In the genomic region with DNA sequence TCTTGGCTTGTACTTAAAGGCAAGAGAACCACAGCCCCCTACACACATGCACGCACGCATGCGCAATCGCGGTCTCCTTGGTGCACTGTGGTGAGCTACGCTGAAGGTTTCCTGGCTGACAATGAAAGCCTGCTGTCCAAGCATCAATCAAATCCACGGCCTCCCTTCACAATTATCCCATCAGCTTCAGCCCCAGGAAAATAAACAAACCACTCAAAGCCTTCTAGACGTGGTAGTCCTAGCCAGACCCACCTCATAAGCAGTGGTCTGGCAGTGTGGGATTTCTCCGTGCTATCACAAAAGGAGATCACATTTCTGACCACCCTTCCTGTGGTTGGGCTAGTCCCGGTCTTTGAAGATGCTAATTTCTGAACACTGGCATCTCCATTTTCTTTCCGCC, we compare ENCODE assay signal across 13 mouse cellular contexts.
DNase-seq lines count a peak whose midpoint lies in the region; ATAC-seq and TF ChIP-seq lines count a peak whose summit lies in the region.
"Had no signal": no experiment of that assay in that cellular context is flagged by ENCODE, and none has a peak within 500 bp of the region (broad histone marks: within the 10 kb centered on the region; RNA-seq: fewer than 3 reads in every experiment).

No protein-coding gene starts in this region.

- peaks cover 23% of the 10 kb centered on the region for H3K4me1 ChIP-seq in lung, embryonic 15.5 days
- H3K4me1 ChIP-seq in lung, adult 2 months (ENCODE audit: control insufficient read depth, insufficient read depth, low read length), result peaks cover 4% of the 10 kb centered on the region
- peaks cover 5 to 11% of the 10 kb centered on the region in 2 experiments; a peak in 3 of 4 replicates for H3K4me1 ChIP-seq in ES-E14 (ENCODE audit: control insufficient read depth in 2 of 2, insufficient read depth in 2 of 2, low read length in 2 of 2, poor library complexity in 1 of 2)
- H3K4me1 ChIP-seq in heart, embryonic 11.5 days (ENCODE audit: control insufficient read depth, insufficient read depth, low read length), result peaks cover 6% of the 10 kb centered on the region; the same call in 1 of the 2 replicates
- H3K4me1 ChIP-seq: stomach, embryonic 15.5 days had no signal

- peak; percentile 76 for ATAC-seq in lung, embryonic 15.5 days (ENCODE audit: borderline replicate concordance, extremely low read depth, low FRiP score, low TSS enrichment)
- ATAC-seq in heart, embryonic 11.5 days (replicated peaks; ENCODE audit: insufficient number of reproducible peaks, low FRiP score, low TSS enrichment), result no peak
- ATAC-seq: forebrain, embryonic 13.5 days had no signal

- H3K27me3 ChIP-seq in lung, embryonic 15.5 days, result 0 out of 2 replicates have a peak, but pooled peaks cover 3% of the 10 kb centered on the region
- H3K27me3 ChIP-seq in heart, embryonic 11.5 days (ENCODE audit: control insufficient read depth, insufficient read depth, low read length), result no peaks in the 10 kb centered on the region
- H3K27me3 ChIP-seq: forebrain, embryonic 13.5 days; stomach, embryonic 15.5 days had no signal

- H3K36me3 ChIP-seq in lung, embryonic 15.5 days, result no peaks in the 10 kb centered on the region
- H3K36me3 ChIP-seq in ES-E14 (ENCODE audit: control insufficient read depth, insufficient read depth, low read length, poor library complexity, severe bottlenecking), result no peaks in the 10 kb centered on the region
- H3K36me3 ChIP-seq in heart, embryonic 11.5 days (ENCODE audit: control insufficient read depth, insufficient read depth, low read length), result no peaks in the 10 kb centered on the region
- H3K36me3 ChIP-seq: stomach, embryonic 15.5 days had no signal

- TF ChIP-seq POLR2A in lung, adult 2 months (IDR thresholded peaks at IDR 0.05; ENCODE audit: borderline replicate concordance, extremely low read depth, low read depth, low read length), result no peak

- no peaks in the 10 kb centered on the region for H3K9me3 ChIP-seq in lung, embryonic 15.5 days
- no peaks in the 10 kb centered on the region for H3K9me3 ChIP-seq in ES-E14 (ENCODE audit: control insufficient read depth, insufficient read depth, low read depth, low read length)
- H3K9me3 ChIP-seq in heart, embryonic 11.5 days (replicated peaks; ENCODE audit: control insufficient read depth, low read length), result no peaks in the 10 kb centered on the region
- H3K9me3 ChIP-seq: forebrain, embryonic 13.5 days; stomach, embryonic 15.5 days had no signal

- no peak overlapping the region for H3K27ac ChIP-seq in lung, embryonic 15.5 days
- H3K27ac ChIP-seq in ES-E14 (ENCODE audit: insufficient read depth, low read depth, low read length, poor library complexity, severe bottlenecking), result peak overlapping the region; percentile 45; the same call in 1 of the 2 replicates
- H3K27ac ChIP-seq in heart, embryonic 11.5 days (ENCODE audit: low read depth, low read length), result no peak overlapping the region
- H3K27ac ChIP-seq: forebrain, embryonic 13.5 days; stomach, embryonic 15.5 days had no signal

- in situ Hi-C loops in ES-E14 (cut with MboI; ENCODE audit: low sequenced_read_pairs in 2 of 2, unreplicated experiment in 2 of 2), result no loop called here

- H3K9ac ChIP-seq in lung, embryonic 15.5 days, result no peak overlapping the region
- H3K9ac ChIP-seq in ES-E14 (ENCODE audit: insufficient read depth, low read depth, low read length, poor library complexity, severe bottlenecking), result no peak overlapping the region
- no peak overlapping the region for H3K9ac ChIP-seq in heart, embryonic 11.5 days (ENCODE audit: low read depth, low read length)
- H3K9ac ChIP-seq: forebrain, embryonic 13.5 days; stomach, embryonic 15.5 days had no signal

- 35% methylated on average over 11 of the region's 11 CpGs for WGBS in lung, embryonic 15.5 days
- 32% methylated on average over 11 of the region's 11 CpGs for WGBS in lung, adult 2 months
- 61% methylated on average over 11 of the region's 11 CpGs for WGBS in heart, embryonic 11.5 days (ENCODE audit: insufficient replicate concordance)

- TF ChIP-seq CTCF in lung, adult 2 months (IDR thresholded peaks at IDR 0.05; ENCODE audit: insufficient read depth, low read length), result no peak

- no peak overlapping the region for H3K4me3 ChIP-seq in lung, embryonic 15.5 days
- H3K4me3 ChIP-seq in lung, adult 2 months (replicated peaks; ENCODE audit: extremely low read depth, low read depth, low read length), result no peak overlapping the region
- H3K4me3 ChIP-seq in ES-E14 (ENCODE audit: insufficient read depth in 1 of 2, low read depth in 1 of 2, low read length in 2 of 2, poor library complexity in 1 of 2, severe bottlenecking in 1 of 2), result peak overlapping the region in 1 of 2 experiments; percentile 40; a peak in 1 of 4 replicates
- H3K4me3 ChIP-seq in heart, embryonic 11.5 days (ENCODE audit: low read depth, low read length), result no peak overlapping the region
- H3K4me3 ChIP-seq: forebrain, embryonic 13.5 days; stomach, embryonic 15.5 days had no signal

- peak; percentile 22 for DNase-seq in adrenal gland, postnatal 14 days
- DNase-seq in adrenal gland, postnatal 25 days, result no peak
- no peak for DNase-seq in lung, adult 2 months
- DNase-seq in ES-E14 (ENCODE audit: low read depth, low spot score), result peak; percentile 25
- peak; percentile 16 for DNase-seq in induced T-regulatory cell, adult 2 months (ENCODE audit: low read depth)
- DNase-seq in frontal cortex, postnatal 14 days (ENCODE audit: low spot score in 2 of 2), result no peak
- DNase-seq: cerebellum, adult 2 months; heart, postnatal 14 days; kidney, adult 18-20 months had no signal

- no peak overlapping the region for H3K4me2 ChIP-seq in lung, embryonic 15.5 days
- H3K4me2 ChIP-seq in heart, embryonic 11.5 days, result no peak overlapping the region
- H3K4me2 ChIP-seq: forebrain, embryonic 13.5 days; stomach, embryonic 15.5 days had no signal

TF ChIP-seq in ES-E14, 5 proteins besides CTCF, POLR2A, EP300 and RAD21:
- TF ChIP-seq HCFC1 (IDR thresholded peaks at IDR 0.05; ENCODE audit: borderline replicate concordance, insufficient read depth, low read length), result no peak
- TF ChIP-seq ZC3H11A (IDR thresholded peaks at IDR 0.05; ENCODE audit: borderline replicate concordance, low read depth, low read length), result no peak
- TF ChIP-seq CHD2 (IDR thresholded peaks at IDR 0.05; ENCODE audit: low read depth, low read length), result no peak
- TF ChIP-seq ZNF384 (IDR thresholded peaks at IDR 0.05; ENCODE audit: low read depth, low read length), result no peak
- TF ChIP-seq MAFK (IDR thresholded peaks at IDR 0.05; ENCODE audit: insufficient read depth, low read depth, low read length), result no peak
TF ChIP-seq in ES-E14: peak in this region for 0.

Comparison
In these comparisons a context has a peak if more than half of its experiments do, and no peak if none do; other contexts are left out.
1. DNase-seq: peak in adrenal gland, postnatal 14 days (single experiment), ES-E14 (single experiment) and induced T-regulatory cell, adult 2 months (single experiment); none in adrenal gland, postnatal 25 days (single experiment), lung, adult 2 months (single experiment) and frontal cortex, postnatal 14 days (0 of 2).